Mouse (Mus musculus): ENCODE data around the gene Polr3c. TPM values are rescaled to one million over a fixed set of nuclear protein-coding genes. Genes with fewer than 3 reads are reported as not detected.

Gene Polr3c
- polyA plus RNA-seq, 1 experiment = 43.0 TPM

DNA sequence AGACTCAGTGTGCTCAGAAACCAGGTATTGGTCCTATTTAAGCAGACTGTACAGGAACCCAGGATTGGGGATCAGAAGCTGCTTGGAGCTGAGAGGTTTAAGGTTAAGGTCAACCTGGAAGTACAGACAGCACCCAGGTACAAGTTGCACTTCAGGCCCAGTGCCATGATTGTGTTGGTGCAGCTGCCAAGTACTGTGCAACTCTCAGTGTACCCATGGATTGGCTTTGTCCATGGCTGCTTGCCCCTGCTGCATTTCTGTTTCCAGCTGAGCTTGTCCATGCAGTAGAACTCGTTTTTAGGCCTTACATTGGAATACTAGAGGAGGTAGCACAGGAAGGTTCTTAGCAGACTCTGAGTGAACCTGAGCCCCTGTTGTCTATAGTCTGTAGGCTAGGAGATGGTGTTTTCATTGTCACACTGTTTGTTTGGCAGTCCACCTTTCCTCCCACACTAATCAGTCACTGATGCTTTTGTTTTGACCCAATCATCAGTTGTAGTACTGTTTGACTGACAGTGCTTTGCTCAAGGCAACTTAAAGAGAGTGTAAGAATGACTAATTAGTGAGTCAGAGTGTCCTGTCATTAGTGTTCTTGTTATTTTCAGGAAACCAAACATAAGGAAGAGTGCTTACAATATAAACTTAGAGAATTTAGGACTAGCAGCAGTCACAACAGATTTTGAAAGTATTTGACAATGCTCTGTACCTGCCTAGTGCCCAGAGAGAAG, 9.7 kb upstream of the Polr3c start:
- H3K9me3 ChIP-seq (replicated peaks; ENCODE audit: control insufficient read depth, insufficient read depth, low read length, poor library complexity, severe bottlenecking) = no peaks in the 10 kb centered on the region
- TF ChIP-seq POLR2A (IDR thresholded peaks at IDR 0.05; ENCODE audit: insufficient read depth, low read length) = no peak
- no peak for TF ChIP-seq CTCF (IDR thresholded peaks at IDR 0.05; ENCODE audit: low read depth, low read length)
- TF ChIP-seq EP300 (IDR thresholded peaks at IDR 0.05; ENCODE audit: insufficient read depth, low read depth, low read length) = no peak
- peaks cover under 1% of the 10 kb centered on the region for H3K4me1 ChIP-seq (ENCODE audit: control insufficient read depth, insufficient read depth, low read length)
- no peaks in the 10 kb centered on the region for H3K36me3 ChIP-seq (ENCODE audit: control insufficient read depth, insufficient read depth, low read length, poor library complexity, severe bottlenecking)
- no peaks in the 10 kb centered on the region for H3K27me3 ChIP-seq (ENCODE audit: control insufficient read depth, insufficient read depth, low read length, poor library complexity, severe bottlenecking)
- H3K9ac ChIP-seq (ENCODE audit: low read depth, poor library complexity, severe bottlenecking) = no peak overlapping the region
- H3K4me3 ChIP-seq (ENCODE audit: low read depth, low read length) = no peak overlapping the region
- H3K27ac ChIP-seq (ENCODE audit: insufficient read depth, low read length) = no peak overlapping the region

DNA sequence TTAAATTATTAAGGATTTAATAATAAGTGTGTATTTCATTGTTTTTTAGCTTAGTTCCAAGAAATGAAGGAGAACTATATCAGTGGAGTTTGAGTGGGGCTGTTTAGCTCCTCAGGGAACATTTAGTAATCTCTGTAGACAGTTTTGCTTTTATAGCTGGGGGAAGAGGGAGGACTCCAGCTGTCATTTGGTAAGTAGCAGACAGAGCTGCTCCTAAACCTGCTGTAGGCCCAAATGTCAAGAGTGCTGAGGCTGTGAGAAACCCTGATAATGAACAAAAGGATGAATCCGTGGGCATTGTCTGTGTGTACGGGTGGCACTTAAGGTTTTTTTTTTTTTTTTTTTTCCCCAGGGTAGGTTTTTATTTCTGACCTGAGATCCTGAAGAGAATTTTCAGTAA, 7.8 kb upstream of the Polr3c start:
- Histone ChIP-seq H3K9me3 (replicated peaks; ENCODE audit: control insufficient read depth, insufficient read depth, low read length, poor library complexity, severe bottlenecking) (no peaks in the 10 kb centered on the region), H3K27ac (ENCODE audit: insufficient read depth, low read length) (no peak overlapping the region), H3K4me3 (ENCODE audit: low read depth, low read length) (no peak overlapping the region), H3K4me1 (ENCODE audit: control insufficient read depth, insufficient read depth, low read length) (peaks cover 3% of the 10 kb centered on the region), H3K9ac (ENCODE audit: low read depth, poor library complexity, severe bottlenecking) (no peak overlapping the region), H3K36me3 (ENCODE audit: control insufficient read depth, insufficient read depth, low read length, poor library complexity, severe bottlenecking) (no peaks in the 10 kb centered on the region), H3K27me3 (ENCODE audit: control insufficient read depth, insufficient read depth, low read length, poor library complexity, severe bottlenecking) (no peaks in the 10 kb centered on the region)
- TF ChIP-seq CTCF (IDR thresholded peaks at IDR 0.05; ENCODE audit: low read depth, low read length) = no peak
- TF ChIP-seq EP300 (IDR thresholded peaks at IDR 0.05; ENCODE audit: insufficient read depth, low read depth, low read length) = no peak
- no peak for TF ChIP-seq POLR2A (IDR thresholded peaks at IDR 0.05; ENCODE audit: insufficient read depth, low read length)

DNA sequence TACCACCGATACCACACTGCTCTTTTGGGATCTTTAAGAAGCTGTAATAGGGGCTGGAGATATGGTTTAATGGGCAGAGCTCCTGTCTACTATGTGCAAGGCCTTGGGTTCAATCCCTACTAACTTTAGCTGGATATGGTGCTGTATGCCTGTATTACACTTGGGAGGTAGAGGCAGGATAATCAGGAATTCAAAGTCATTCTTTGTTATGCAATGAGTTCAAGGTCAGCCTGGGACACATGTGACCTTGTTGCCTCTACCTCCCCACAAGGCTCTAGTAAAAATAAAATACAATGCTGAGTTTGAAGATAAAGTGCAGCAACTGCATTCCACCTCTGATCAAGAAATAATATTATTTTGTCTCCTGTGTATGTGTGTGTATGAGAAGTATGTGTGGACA, 6.6 kb upstream of the Polr3c start:
- no peak overlapping the region for H3K4me3 ChIP-seq (ENCODE audit: low read depth, low read length)
- no peaks in the 10 kb centered on the region for H3K36me3 ChIP-seq (ENCODE audit: control insufficient read depth, insufficient read depth, low read length, poor library complexity, severe bottlenecking)
- H3K9me3 ChIP-seq (replicated peaks; ENCODE audit: control insufficient read depth, insufficient read depth, low read length, poor library complexity, severe bottlenecking) = no peaks in the 10 kb centered on the region
- no peak for TF ChIP-seq CTCF (IDR thresholded peaks at IDR 0.05; ENCODE audit: low read depth, low read length)
- no peak for TF ChIP-seq POLR2A (IDR thresholded peaks at IDR 0.05; ENCODE audit: insufficient read depth, low read length)
- no peak for TF ChIP-seq EP300 (IDR thresholded peaks at IDR 0.05; ENCODE audit: insufficient read depth, low read depth, low read length)
- H3K4me1 ChIP-seq (ENCODE audit: control insufficient read depth, insufficient read depth, low read length) = peaks cover 6% of the 10 kb centered on the region
- no peaks in the 10 kb centered on the region for H3K27me3 ChIP-seq (ENCODE audit: control insufficient read depth, insufficient read depth, low read length, poor library complexity, severe bottlenecking)
- no peak overlapping the region for H3K9ac ChIP-seq (ENCODE audit: low read depth, poor library complexity, severe bottlenecking)
- H3K27ac ChIP-seq (ENCODE audit: insufficient read depth, low read length) = no peak overlapping the region

DNA sequence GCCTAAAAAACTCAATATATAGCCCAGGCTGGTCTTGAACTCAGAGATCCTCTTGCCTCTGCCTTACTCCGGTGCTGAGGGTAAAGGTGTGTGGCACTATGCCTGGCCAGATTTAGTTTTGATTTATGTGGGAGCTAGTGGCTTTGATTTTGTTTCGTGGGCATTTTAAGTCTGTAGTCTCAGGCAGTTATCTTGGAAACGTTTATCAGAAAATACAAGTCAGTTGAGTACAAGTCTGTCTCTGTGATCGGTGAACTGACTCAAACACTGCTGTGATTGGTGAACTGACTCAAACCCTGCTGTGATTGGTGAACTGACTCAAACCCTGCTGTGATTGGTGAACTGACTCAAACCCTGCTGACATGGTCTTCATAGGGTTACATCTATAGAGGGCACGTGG, 3.4 kb upstream of the Polr3c start:
- Histone ChIP-seq H3K9me3 (replicated peaks; ENCODE audit: control insufficient read depth, insufficient read depth, low read length, poor library complexity, severe bottlenecking) (no peaks in the 10 kb centered on the region), H3K9ac (ENCODE audit: low read depth, poor library complexity, severe bottlenecking) (peak overlapping the region; percentile 52; the same call in 1 of the 2 replicates), H3K36me3 (ENCODE audit: control insufficient read depth, insufficient read depth, low read length, poor library complexity, severe bottlenecking) (no peaks in the 10 kb centered on the region), H3K4me3 (ENCODE audit: low read depth, low read length) (no peak overlapping the region), H3K27me3 (ENCODE audit: control insufficient read depth, insufficient read depth, low read length, poor library complexity, severe bottlenecking) (no peaks in the 10 kb centered on the region), H3K4me1 (ENCODE audit: control insufficient read depth, insufficient read depth, low read length) (peaks cover 8% of the 10 kb centered on the region), H3K27ac (ENCODE audit: insufficient read depth, low read length) (no peak overlapping the region)
- no peak for TF ChIP-seq CTCF (IDR thresholded peaks at IDR 0.05; ENCODE audit: low read depth, low read length)
- no peak for TF ChIP-seq POLR2A (IDR thresholded peaks at IDR 0.05; ENCODE audit: insufficient read depth, low read length)
- no peak for TF ChIP-seq EP300 (IDR thresholded peaks at IDR 0.05; ENCODE audit: insufficient read depth, low read depth, low read length)

DNA sequence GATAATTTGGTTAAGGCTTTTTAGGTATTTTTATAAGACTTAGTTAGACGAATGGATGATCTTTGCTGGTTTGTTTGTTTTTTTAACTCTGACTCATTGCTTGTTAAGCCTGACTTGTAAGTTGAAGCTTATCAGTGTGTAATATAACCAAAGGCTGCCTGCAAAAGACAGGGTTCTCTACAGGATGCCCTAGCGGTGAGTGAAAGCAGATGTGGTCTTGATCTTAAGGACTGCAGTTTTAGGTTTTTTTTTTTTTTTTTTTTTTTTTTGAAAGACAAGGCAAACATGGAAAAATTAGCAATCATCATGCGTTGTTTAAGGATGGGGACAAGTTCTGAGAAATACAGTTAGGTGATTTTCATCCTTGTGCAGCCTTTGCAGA, 2.0 kb upstream of the Polr3c start:
- Histone ChIP-seq H3K4me3 (ENCODE audit: low read depth, low read length) (no peak overlapping the region), H3K27ac (ENCODE audit: insufficient read depth, low read length) (no peak overlapping the region)
- TF ChIP-seq CTCF (IDR thresholded peaks at IDR 0.05; ENCODE audit: low read depth, low read length) (no peak), POLR2A (IDR thresholded peaks at IDR 0.05; ENCODE audit: insufficient read depth, low read length) (no peak), EP300 (IDR thresholded peaks at IDR 0.05; ENCODE audit: insufficient read depth, low read depth, low read length) (no peak)

DNA sequence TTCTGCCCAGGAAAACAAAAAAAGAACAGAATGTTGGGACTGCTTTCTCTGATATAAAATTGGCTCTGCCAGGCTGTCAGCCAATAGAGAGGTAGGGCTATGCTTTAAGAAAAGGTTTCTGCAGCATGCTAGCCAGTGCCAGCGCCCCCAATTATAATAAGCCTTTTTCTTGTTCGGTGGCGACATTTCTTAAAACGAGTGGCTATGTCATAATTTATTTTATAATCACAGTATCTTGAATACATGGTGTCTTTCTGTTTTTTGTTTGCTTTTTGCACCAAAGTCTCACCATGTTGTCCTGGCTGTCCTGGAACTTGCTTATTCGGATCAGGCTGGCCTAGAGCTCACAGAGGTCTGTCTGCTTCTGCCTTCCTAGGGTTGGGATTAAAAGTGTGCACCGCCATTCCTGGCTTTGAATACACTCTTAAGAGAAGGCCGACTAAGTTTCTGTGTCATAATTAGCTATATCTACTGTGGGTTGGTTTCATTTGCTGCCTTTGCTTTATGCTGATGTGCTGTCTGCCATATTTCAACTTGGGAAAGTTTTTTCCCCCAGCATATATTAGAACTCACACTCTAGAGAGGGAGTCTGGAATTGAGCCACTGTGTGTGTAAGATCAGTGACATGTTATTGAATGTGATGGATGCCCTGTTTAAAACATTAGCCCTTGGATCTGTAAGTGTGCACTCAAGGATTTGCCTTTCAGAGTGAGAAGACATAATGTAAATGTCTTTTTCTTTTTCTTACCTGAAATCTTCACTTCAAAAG, 1.4 kb upstream of the Polr3c start:
- H3K27ac ChIP-seq (ENCODE audit: insufficient read depth, low read length) = no peak overlapping the region
- no peaks in the 10 kb centered on the region for H3K27me3 ChIP-seq (ENCODE audit: control insufficient read depth, insufficient read depth, low read length, poor library complexity, severe bottlenecking)
- no peak for TF ChIP-seq CTCF (IDR thresholded peaks at IDR 0.05; ENCODE audit: low read depth, low read length)
- TF ChIP-seq POLR2A (IDR thresholded peaks at IDR 0.05; ENCODE audit: insufficient read depth, low read length) = no peak
- no peak for TF ChIP-seq EP300 (IDR thresholded peaks at IDR 0.05; ENCODE audit: insufficient read depth, low read depth, low read length)
- H3K9me3 ChIP-seq (replicated peaks; ENCODE audit: control insufficient read depth, insufficient read depth, low read length, poor library complexity, severe bottlenecking) = no peaks in the 10 kb centered on the region
- no peaks in the 10 kb centered on the region for H3K36me3 ChIP-seq (ENCODE audit: control insufficient read depth, insufficient read depth, low read length, poor library complexity, severe bottlenecking)
- H3K4me3 ChIP-seq (ENCODE audit: low read depth, low read length) = no peak overlapping the region
- H3K9ac ChIP-seq (ENCODE audit: low read depth, poor library complexity, severe bottlenecking) = peak overlapping the region; percentile 87
- peaks cover 8% of the 10 kb centered on the region for H3K4me1 ChIP-seq (ENCODE audit: control insufficient read depth, insufficient read depth, low read length)

More for the DNA sequence above, 2.0 kb upstream of the Polr3c start:
- Histone ChIP-seq H3K27me3 (ENCODE audit: control insufficient read depth, insufficient read depth, low read length, poor library complexity, severe bottlenecking) (no peaks in the 10 kb centered on the region), H3K36me3 (ENCODE audit: control insufficient read depth, insufficient read depth, low read length, poor library complexity, severe bottlenecking) (no peaks in the 10 kb centered on the region), H3K4me1 (ENCODE audit: control insufficient read depth, insufficient read depth, low read length) (peaks cover 8% of the 10 kb centered on the region), H3K9me3 (replicated peaks; ENCODE audit: control insufficient read depth, insufficient read depth, low read length, poor library complexity, severe bottlenecking) (no peaks in the 10 kb centered on the region), H3K9ac (ENCODE audit: low read depth, poor library complexity, severe bottlenecking) (no peak overlapping the region)
